Mouse (Mus musculus) C2C12 (cell line): ENCODE measurements at regions not wholly inside any gene's neighbourhood (a gene's known extent, or its start where the extent isn't known, plus 50 kb on each side); places are given as distances from the start of the nearest gene placed in this dataset.

Experiments used
- CEBPB ChIP-seq: IDR thresholded peaks from one replicate; pipeline ENCODE4 v1.6.1; 2011; ENCODE audit warnings: low read depth, mild to moderate bottlenecking, control low read depth, moderate library complexity
- CTCF ChIP-seq: IDR thresholded peaks from one replicate; pipeline ENCODE4 v1.5.1; 2011; ENCODE audit not compliant: control insufficient read depth, insufficient read depth, insufficient read length
- FOSL1 ChIP-seq: IDR thresholded peaks from one replicate; pipeline ENCODE4 v1.8.0; 2011; ENCODE audit warnings: mild to moderate bottlenecking, low read length; ENCODE audit not compliant: poor library complexity, insufficient read depth, severe bottlenecking
- MAX ChIP-seq: IDR thresholded peaks from one replicate; pipeline ENCODE4 v1.6.1; 2011; ENCODE audit warnings: mild to moderate bottlenecking, control low read depth
- MYOD1 ChIP-seq: IDR thresholded peaks from one replicate; pipeline ENCODE4 v1.6.1; 2011; ENCODE audit warnings: low read depth; ENCODE audit not compliant: control insufficient read depth, insufficient read length
- MYOG ChIP-seq: IDR thresholded peaks from one replicate; pipeline ENCODE4 v1.6.1; 2011; ENCODE audit not compliant: control insufficient read depth, insufficient read length; ENCODE audit errors: extremely low read depth
- USF1 ChIP-seq: IDR thresholded peaks from one replicate; pipeline ENCODE4 v1.6.1; 2011; ENCODE audit warnings: low read depth, mild to moderate bottlenecking, control low read depth, moderate library complexity

GRCm38 (mm10) chr1:34657481-34657880, 78.0 kb downstream of the Amer3 start:
- TF ChIP-seq MYOD1 (no peak), CTCF (no peak), CEBPB (no peak), FOSL1 (no peak), MAX (no peak), USF1 (no peak), MYOG (no peak)
